Mouse (Mus musculus) olfactory bulb, adult 2 months (tissue): ENCODE data around the gene Lats2.

ENCODE experiments used
- CTCF ChIP-seq: fragments of 200-500 bp; IDR thresholded peaks from 2 replicates; pipeline ENCODE4 v1.5.1; 2012; ENCODE audit warnings: low read depth, mild to moderate bottlenecking, low read length, moderate library complexity; ENCODE audit not compliant: insufficient read depth
- POLR2A ChIP-seq: fragments of 200-500 bp; IDR thresholded peaks from 2 replicates; pipeline ENCODE4 v1.6.1; 2012; ENCODE audit warnings: mild to moderate bottlenecking, low read depth, low read length, moderate library complexity; ENCODE audit not compliant: insufficient read depth

GRCm38 (mm10) chr14:57695550-57695949, 62.6 kb downstream of the Lats2 start:
- TF ChIP-seq POLR2A (no peak), CTCF (no peak)
